Mouse (Mus musculus) cerebellum, adult 2 months (tissue): ENCODE measurements around the gene Igfbp2.

Experiments used
- CTCF ChIP-seq: fragments of 200-500 bp; IDR thresholded peaks from 2 replicates; pipeline ENCODE4 v1.5.1; 2011; ENCODE audit warnings: low read depth, mild to moderate bottlenecking, control low read depth, low read length, moderate library complexity, borderline replicate concordance; ENCODE audit not compliant: insufficient read depth
- POLR2A ChIP-seq: fragments of 200-500 bp; IDR thresholded peaks from 2 replicates; pipeline ENCODE4 v1.6.1; 2011; ENCODE audit warnings: low read length, control low read depth, borderline replicate concordance; ENCODE audit not compliant: insufficient read depth

DNA sequence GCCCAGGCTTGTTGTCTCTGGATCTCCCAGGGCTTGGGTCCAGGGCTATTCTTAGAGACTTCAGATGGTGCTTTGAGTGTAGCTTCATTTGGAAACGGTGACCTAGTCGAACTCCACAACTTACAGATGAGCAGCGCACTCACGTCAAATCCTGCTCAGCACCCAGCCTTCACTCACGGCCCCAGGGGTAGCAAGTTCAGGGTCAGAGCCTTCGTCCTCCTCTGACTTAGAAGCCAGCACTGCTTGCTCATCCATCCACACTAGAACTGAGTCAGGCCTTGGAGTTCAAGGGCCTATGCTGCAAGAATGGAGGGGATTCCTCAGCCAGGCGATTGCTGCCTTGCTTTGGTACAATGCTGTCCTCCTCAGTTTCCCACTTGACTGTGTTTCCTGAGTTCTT lies 15.5 kb downstream of the Igfbp2 start:
- no peak for TF ChIP-seq CTCF
- TF ChIP-seq POLR2A: no peak
